Mouse (Mus musculus): Measurements from ENCODE around the gene Sec22c. TPM values are rescaled to one million over a fixed set of nuclear protein-coding genes. Genes with fewer than 3 reads are reported as not detected.

Gene Sec22c
- polyA plus RNA-seq, 1 experiment from 2014 or later = 9.2 TPM

DNA sequence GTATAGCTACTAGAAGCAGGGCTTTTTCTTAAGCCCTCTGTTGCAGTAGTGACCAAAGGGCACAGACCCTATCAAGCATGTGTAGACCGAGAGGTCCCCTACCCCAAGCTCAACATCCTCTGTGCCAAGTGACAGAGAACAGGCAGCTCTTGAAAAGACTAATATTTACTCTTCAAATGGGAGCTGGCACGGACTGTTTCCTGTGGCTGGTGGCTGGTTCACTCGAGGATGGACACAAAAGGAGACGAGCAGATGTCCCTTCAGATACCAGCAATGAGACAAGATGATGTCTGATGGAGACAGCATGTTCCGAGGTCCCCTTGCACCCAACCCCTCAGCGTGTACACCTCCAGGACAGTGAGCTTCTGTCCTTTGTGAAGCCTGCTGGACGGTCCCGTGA, 27.8 kb downstream of the Sec22c start:
- H3K9ac ChIP-seq (ENCODE audit: low read length) = peak overlapping the region; percentile 42; the same call in 1 of the 2 replicates
- peaks cover 17% of the 10 kb centered on the region for H3K4me1 ChIP-seq (replicated peaks; ENCODE audit: control insufficient read depth, insufficient read depth, low read length)
- WGBS = 24% methylated on average over 8 of the region's 8 CpGs
- ATAC-seq (ENCODE audit: low read depth) = peak; percentile 50
- H3K4me3 ChIP-seq (ENCODE audit: low read length) = no peak overlapping the region
- 0 out of 2 replicates have a peak overlapping the region, but pooled peaks have one; percentile 5 for H3K4me2 ChIP-seq (ENCODE audit: low read depth, low read length)
- no peaks in the 10 kb centered on the region for H3K27me3 ChIP-seq (ENCODE audit: control insufficient read depth, insufficient read depth, low read depth, low read length)
- no peaks in the 10 kb centered on the region for H3K36me3 ChIP-seq (ENCODE audit: control insufficient read depth, insufficient read depth, low read length)
- H3K27ac ChIP-seq (ENCODE audit: low read length) = peak overlapping the region; percentile 14; the same call in 1 of the 2 replicates
- H3K9me3 ChIP-seq (ENCODE audit: control insufficient read depth, low read length) = no peaks in the 10 kb centered on the region

DNA sequence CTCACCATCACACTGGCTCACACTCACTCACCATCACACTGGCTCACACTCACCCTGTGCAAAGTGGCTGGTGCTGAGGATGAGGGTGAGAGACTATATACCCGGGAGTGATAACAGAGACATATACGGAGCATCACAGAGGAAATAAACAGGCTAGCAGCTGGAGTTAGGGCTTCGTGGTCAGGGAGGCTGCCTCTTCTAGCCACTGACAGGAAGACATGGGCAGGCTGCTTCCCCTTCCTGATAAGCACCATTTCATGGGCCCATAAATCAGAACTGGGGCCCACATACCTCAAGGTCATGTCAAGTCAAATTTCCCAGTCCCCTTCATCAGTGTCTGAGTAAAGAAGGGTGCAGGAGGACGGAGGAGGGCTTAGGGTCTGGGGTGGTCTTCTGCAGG, 28.2 kb downstream of the Sec22c start:
- H3K27me3 ChIP-seq (ENCODE audit: control insufficient read depth, insufficient read depth, low read depth, low read length) = no peaks in the 10 kb centered on the region
- H3K4me1 ChIP-seq (replicated peaks; ENCODE audit: control insufficient read depth, insufficient read depth, low read length) = peaks cover 21% of the 10 kb centered on the region
- no peak overlapping the region for H3K9ac ChIP-seq (ENCODE audit: low read length)
- no peaks in the 10 kb centered on the region for H3K9me3 ChIP-seq (ENCODE audit: control insufficient read depth, low read length)
- H3K36me3 ChIP-seq (ENCODE audit: control insufficient read depth, insufficient read depth, low read length) = no peaks in the 10 kb centered on the region
- 0 out of 2 replicates have a peak overlapping the region, but pooled peaks have one; percentile 8 for H3K27ac ChIP-seq (ENCODE audit: low read length)
- 34% methylated on average over 4 of the region's 4 CpGs for WGBS
- H3K4me2 ChIP-seq (ENCODE audit: low read depth, low read length) = 0 out of 2 replicates have a peak overlapping the region, but pooled peaks have one; percentile 5
- no peak for ATAC-seq (ENCODE audit: low read depth)
- H3K4me3 ChIP-seq (ENCODE audit: low read length) = no peak overlapping the region

DNA sequence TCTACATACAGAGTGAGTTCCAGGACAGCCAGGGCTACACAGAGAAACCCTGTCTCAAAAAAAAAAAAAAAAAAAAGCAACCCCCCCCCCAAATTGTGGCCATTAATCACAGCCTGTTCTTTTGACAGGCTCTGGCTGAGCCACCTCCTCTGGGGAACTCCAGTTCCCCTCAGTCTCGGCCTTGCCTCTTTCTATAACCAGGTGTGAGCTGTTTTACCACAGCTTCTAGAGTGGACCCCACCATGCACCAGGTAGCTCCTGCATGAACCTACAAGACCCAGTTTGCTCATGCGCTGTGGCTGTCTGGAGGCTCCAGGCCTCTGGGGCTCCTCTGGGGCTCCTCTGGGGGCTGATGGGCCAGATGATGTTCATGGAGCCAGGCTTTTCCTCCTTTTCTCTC, 29.7 kb downstream of the Sec22c start:
- Histone ChIP-seq H3K4me2 (ENCODE audit: low read depth, low read length) (no peak overlapping the region), H3K36me3 (ENCODE audit: control insufficient read depth, insufficient read depth, low read length) (no peaks in the 10 kb centered on the region), H3K27ac (ENCODE audit: low read length) (no peak overlapping the region), H3K27me3 (ENCODE audit: control insufficient read depth, insufficient read depth, low read depth, low read length) (no peaks in the 10 kb centered on the region), H3K4me3 (ENCODE audit: low read length) (no peak overlapping the region), H3K4me1 (replicated peaks; ENCODE audit: control insufficient read depth, insufficient read depth, low read length) (peaks cover 25% of the 10 kb centered on the region), H3K9ac (ENCODE audit: low read length) (no peak overlapping the region), H3K9me3 (ENCODE audit: control insufficient read depth, low read length) (no peaks in the 10 kb centered on the region)
- no peak for ATAC-seq (ENCODE audit: low read depth)
- WGBS = 96% methylated on average over 2 of the region's 2 CpGs

DNA sequence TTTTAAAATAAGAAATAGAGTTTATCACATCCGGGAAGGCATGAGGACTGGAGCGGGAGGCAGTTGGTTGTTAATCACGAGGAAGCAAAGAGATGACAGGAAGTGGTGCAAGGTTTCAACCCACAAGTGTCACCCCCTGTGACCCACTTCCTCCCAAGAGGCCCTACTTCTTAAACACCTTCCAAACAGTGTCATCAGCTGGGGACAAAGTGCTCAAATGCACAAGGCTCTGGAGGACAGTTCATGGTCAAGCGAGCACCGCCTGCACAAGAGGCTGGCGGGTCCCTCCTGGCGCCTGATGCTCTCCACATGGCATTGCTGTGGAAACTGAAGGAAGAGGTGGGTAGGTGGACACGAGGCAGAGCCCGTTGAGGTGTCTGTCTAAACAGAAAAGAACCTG, 30.3 kb downstream of the Sec22c start:
- Histone ChIP-seq H3K4me2 (ENCODE audit: low read depth, low read length) (no peak overlapping the region), H3K27ac (ENCODE audit: low read length) (no peak overlapping the region), H3K9me3 (ENCODE audit: control insufficient read depth, low read length) (no peaks in the 10 kb centered on the region), H3K36me3 (ENCODE audit: control insufficient read depth, insufficient read depth, low read length) (no peaks in the 10 kb centered on the region), H3K4me3 (ENCODE audit: low read length) (no peak overlapping the region), H3K9ac (ENCODE audit: low read length) (no peak overlapping the region), H3K27me3 (ENCODE audit: control insufficient read depth, insufficient read depth, low read depth, low read length) (no peaks in the 10 kb centered on the region), H3K4me1 (replicated peaks; ENCODE audit: control insufficient read depth, insufficient read depth, low read length) (peaks cover 25% of the 10 kb centered on the region)
- no peak for ATAC-seq (ENCODE audit: low read depth)
- 72% methylated on average over 9 of the region's 9 CpGs for WGBS

DNA sequence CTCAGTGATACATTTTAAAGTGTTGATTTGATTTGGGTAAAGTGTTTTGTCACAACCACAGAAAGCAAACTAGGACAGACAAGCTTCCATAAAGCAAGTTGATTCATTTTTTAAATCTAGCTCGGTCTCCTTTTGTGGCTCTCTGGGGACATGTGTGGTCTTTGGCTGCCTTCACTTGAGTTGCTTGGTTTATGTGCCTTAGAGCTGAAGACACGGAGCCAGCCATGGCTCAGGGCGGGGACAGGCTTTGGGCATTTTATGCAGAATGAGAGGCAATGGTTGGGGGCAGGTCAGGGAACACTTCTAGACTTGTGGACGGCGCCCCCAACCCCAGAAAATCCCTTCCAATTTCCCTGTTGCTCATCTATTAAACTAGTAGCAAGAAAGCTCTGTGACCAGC, 31.6 kb downstream of the Sec22c start:
- no peak overlapping the region for H3K4me2 ChIP-seq (ENCODE audit: low read depth, low read length)
- 85% methylated on average over 5 of the region's 5 CpGs for WGBS

DNA sequence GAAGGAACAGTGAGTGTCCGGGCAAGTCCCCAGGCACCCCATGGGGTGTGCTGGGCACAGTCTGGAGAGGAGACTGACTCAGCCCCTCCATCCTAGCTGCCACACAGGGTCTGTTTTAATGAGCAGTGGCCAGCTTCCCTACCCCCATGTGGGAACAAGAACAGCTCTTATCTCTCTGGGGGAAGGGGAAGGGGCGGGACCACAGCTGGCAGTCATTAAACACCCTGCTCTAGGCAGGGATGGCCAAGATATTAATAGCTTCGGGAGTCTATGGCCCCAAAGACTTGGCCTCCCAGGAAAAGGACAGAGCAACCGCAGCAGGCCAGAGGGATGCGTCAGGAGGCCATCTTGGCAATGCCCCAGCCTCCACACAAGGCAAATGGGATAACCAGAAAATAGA, 33.0 kb downstream of the Sec22c start:
- no peak overlapping the region for H3K4me2 ChIP-seq (ENCODE audit: low read depth, low read length)
- WGBS = 28% methylated on average over 5 of the region's 5 CpGs
- peak; percentile 42 for ATAC-seq (ENCODE audit: low read depth)
- H3K27me3 ChIP-seq (ENCODE audit: control insufficient read depth, insufficient read depth, low read depth, low read length) = peaks cover 11% of the 10 kb centered on the region
- H3K4me1 ChIP-seq (replicated peaks; ENCODE audit: control insufficient read depth, insufficient read depth, low read length) = peaks cover 15% of the 10 kb centered on the region
- H3K4me3 ChIP-seq (ENCODE audit: low read length) = no peak overlapping the region
- no peaks in the 10 kb centered on the region for H3K9me3 ChIP-seq (ENCODE audit: control insufficient read depth, low read length)
- no peaks in the 10 kb centered on the region for H3K36me3 ChIP-seq (ENCODE audit: control insufficient read depth, insufficient read depth, low read length)
- H3K9ac ChIP-seq (ENCODE audit: low read length) = no peak overlapping the region
- H3K27ac ChIP-seq (ENCODE audit: low read length) = no peak overlapping the region

More for the DNA sequence above, 31.6 kb downstream of the Sec22c start:
- no peak overlapping the region for H3K27ac ChIP-seq (ENCODE audit: low read length)
- H3K9ac ChIP-seq (ENCODE audit: low read length) = no peak overlapping the region
- H3K36me3 ChIP-seq (ENCODE audit: control insufficient read depth, insufficient read depth, low read length) = no peaks in the 10 kb centered on the region
- H3K4me3 ChIP-seq (ENCODE audit: low read length) = no peak overlapping the region
- H3K27me3 ChIP-seq (ENCODE audit: control insufficient read depth, insufficient read depth, low read depth, low read length) = peaks cover 3% of the 10 kb centered on the region
- H3K4me1 ChIP-seq (replicated peaks; ENCODE audit: control insufficient read depth, insufficient read depth, low read length) = peaks cover 25% of the 10 kb centered on the region
- ATAC-seq (ENCODE audit: low read depth) = no peak
- no peaks in the 10 kb centered on the region for H3K9me3 ChIP-seq (ENCODE audit: control insufficient read depth, low read length)

DNA sequence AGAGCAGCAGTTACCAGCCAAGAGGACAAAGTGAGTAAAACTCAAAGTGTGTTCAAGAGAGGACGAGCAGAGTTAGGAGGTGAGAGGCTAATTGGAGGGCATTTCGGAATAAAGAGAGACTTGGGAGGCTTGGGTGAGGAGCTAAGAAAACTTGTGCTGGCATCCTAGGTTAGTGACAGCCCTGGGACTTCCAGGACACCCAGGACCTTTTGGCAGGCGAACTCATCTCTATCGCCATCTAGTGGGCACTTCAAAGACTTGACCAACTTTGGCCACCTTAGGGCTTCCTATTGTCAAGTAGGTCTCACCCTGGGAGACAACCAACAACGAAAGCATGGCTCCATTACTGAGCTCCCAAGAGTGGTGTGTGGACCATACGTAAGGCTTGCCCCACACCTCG, 34.0 kb downstream of the Sec22c start:
- Histone ChIP-seq H3K9me3 (ENCODE audit: control insufficient read depth, low read length) (no peaks in the 10 kb centered on the region), H3K36me3 (ENCODE audit: control insufficient read depth, insufficient read depth, low read length) (no peaks in the 10 kb centered on the region), H3K9ac (ENCODE audit: low read length) (no peak overlapping the region), H3K27ac (ENCODE audit: low read length) (no peak overlapping the region), H3K4me2 (ENCODE audit: low read depth, low read length) (no peak overlapping the region), H3K4me3 (ENCODE audit: low read length) (no peak overlapping the region), H3K4me1 (replicated peaks; ENCODE audit: control insufficient read depth, insufficient read depth, low read length) (peaks cover 13% of the 10 kb centered on the region), H3K27me3 (ENCODE audit: control insufficient read depth, insufficient read depth, low read depth, low read length) (peaks cover 11% of the 10 kb centered on the region)
- ATAC-seq (ENCODE audit: low read depth) = no peak
- 23% methylated on average over 7 of the region's 7 CpGs for WGBS

DNA sequence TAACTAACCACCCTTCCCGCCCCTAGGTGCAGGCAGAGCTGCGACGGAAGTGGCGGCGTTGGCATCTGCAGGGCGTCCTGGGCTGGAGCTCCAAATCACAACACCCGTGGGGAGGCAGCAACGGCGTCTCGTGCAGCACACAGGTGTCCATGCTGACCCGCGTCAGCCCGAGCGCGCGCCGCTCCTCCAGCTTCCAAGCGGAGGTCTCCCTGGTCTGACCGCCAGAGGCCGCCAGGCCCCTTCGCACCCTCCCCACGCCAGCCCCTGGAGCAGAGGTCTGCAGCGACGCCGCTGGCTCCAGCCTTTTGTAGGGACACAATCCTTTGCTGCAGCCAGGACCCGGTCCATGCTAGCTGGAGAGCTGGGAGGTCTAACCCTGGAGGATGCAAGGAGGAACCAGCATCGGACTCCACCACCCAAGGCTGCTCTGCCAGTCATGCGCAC, 35.9 kb downstream of the Sec22c start:
- H3K9ac ChIP-seq (ENCODE audit: low read length) = peak overlapping the region; percentile 45
- H3K9me3 ChIP-seq (ENCODE audit: control insufficient read depth, low read length) = no peaks in the 10 kb centered on the region
- no peak overlapping the region for H3K27ac ChIP-seq (ENCODE audit: low read length)
- peaks cover 17% of the 10 kb centered on the region for H3K27me3 ChIP-seq (ENCODE audit: control insufficient read depth, insufficient read depth, low read depth, low read length)
- H3K4me1 ChIP-seq (replicated peaks; ENCODE audit: control insufficient read depth, insufficient read depth, low read length) = peaks cover 13% of the 10 kb centered on the region
- H3K4me3 ChIP-seq (ENCODE audit: low read length) = peak overlapping the region; percentile 15
- H3K4me2 ChIP-seq (ENCODE audit: low read depth, low read length) = peak overlapping the region; percentile 44
- under 1% methylated on average over 28 of the region's 28 CpGs for WGBS
- ATAC-seq (ENCODE audit: low read depth) = peak; percentile 73
- H3K36me3 ChIP-seq (ENCODE audit: control insufficient read depth, insufficient read depth, low read length) = no peaks in the 10 kb centered on the region

GRCm38 (mm10) chr9:121667822-121668221, 37.5 kb downstream of the Sec22c start:
- 68% methylated on average over 11 of the region's 11 CpGs for WGBS
- no peak overlapping the region for H3K9ac ChIP-seq (ENCODE audit: low read length)

More at GRCm38 (mm10) chr9:121667822-121668221, 37.5 kb downstream of the Sec22c start:
- peaks cover 17% of the 10 kb centered on the region for H3K27me3 ChIP-seq (ENCODE audit: control insufficient read depth, insufficient read depth, low read depth, low read length)
- H3K27ac ChIP-seq (ENCODE audit: low read length) = no peak overlapping the region
- H3K9me3 ChIP-seq (ENCODE audit: control insufficient read depth, low read length) = no peaks in the 10 kb centered on the region
- peak; percentile 8; the same call in 1 of the 2 replicates for ATAC-seq (ENCODE audit: low read depth)
- no peak overlapping the region for H3K4me2 ChIP-seq (ENCODE audit: low read depth, low read length)
- H3K4me3 ChIP-seq (ENCODE audit: low read length) = no peak overlapping the region
- H3K4me1 ChIP-seq (replicated peaks; ENCODE audit: control insufficient read depth, insufficient read depth, low read length) = peaks cover 13% of the 10 kb centered on the region
- H3K36me3 ChIP-seq (ENCODE audit: control insufficient read depth, insufficient read depth, low read length) = no peaks in the 10 kb centered on the region
